Mouse (Mus musculus) macrophage (primary cell): ENCODE data around the gene Bhmt. TPM values are rescaled to one million over a fixed set of nuclear protein-coding genes. Genes with fewer than 3 reads are reported as not detected.
"Not testable (repeated sequence)": the region's sequence is repeated elsewhere in the genome, so short reads cannot be mapped to it uniquely, and the experiment has no call there.

Source experiments
- H3K27ac ChIP-seq: fragments of 350-480 bp; formaldehyde crosslinking; 2 replicates; pipeline ENCODE4 v1.9.0; 2021
- H3K36me3 ChIP-seq: fragments of 350-480 bp; formaldehyde crosslinking; 2 replicates; pipeline ENCODE4 v1.9.0; 2021; ENCODE audit errors: inconsistent target
- H3K4me3 ChIP-seq: fragments of 350-480 bp; formaldehyde crosslinking; 2 replicates; pipeline ENCODE4 v1.9.0; 2021; ENCODE audit errors: inconsistent target
- H3K79me2 ChIP-seq: fragments of 350-480 bp; formaldehyde crosslinking; 2 replicates; pipeline ENCODE4 v1.9.0; 2021; ENCODE audit errors: inconsistent target
- WGBS: methylation state at CpG from one replicate; pipeline ENCODE4 v1.1.7; 2026; ENCODE audit warnings: inconsistent platforms; ENCODE audit not compliant: missing documents; 5-methylcytosine and 5-hydroxymethylcytosine counted together
- polyA plus RNA-seq: library from polyadenylated mRNA; stranded (reverse); fragments of 250-400 nt; gene quantifications from 3 replicates; pipeline ENCODE4 v1.2.4, GENCODE M21; 2018; ENCODE audit warnings: inconsistent platforms

The Bhmt gene
- polyA plus RNA-seq, 1 experiment from 2014 or later, result not detected

GRCm38 (mm10) chr13:93630941-93631705, 6.6 kb downstream of the Bhmt start:
- Histone ChIP-seq H3K36me3 (no peaks in the 10 kb centered on the region), H3K27ac (no peak overlapping the region), H3K4me3 (no peak overlapping the region), H3K79me2 (no peaks in the 10 kb centered on the region)
- 94% methylated on average over 10 of the region's 10 CpGs for WGBS

- 79% methylated on average over 6 of the region's 6 CpGs for WGBS
- Histone ChIP-seq H3K4me3 (no peak overlapping the region), H3K36me3 (no peaks in the 10 kb centered on the region), H3K27ac (no peak overlapping the region), H3K79me2 (no peaks in the 10 kb centered on the region)
Measured at GRCm38 (mm10) chr13:93628861-93629260, 8.9 kb downstream of the Bhmt start.

- H3K79me2 ChIP-seq, result no peaks in the 10 kb centered on the region
- WGBS, result 83% methylated on average over 2 of the region's 6 CpGs
- H3K27ac ChIP-seq, result no peak overlapping the region
Measured at GRCm38 (mm10) chr13:93614361-93614948, 23.3 kb downstream of the Bhmt start.

GRCm38 (mm10) chr13:93613771-93614170, 24.0 kb downstream of the Bhmt start:
- Histone ChIP-seq H3K4me3 (no peak overlapping the region), H3K79me2 (no peaks in the 10 kb centered on the region), H3K36me3 (no peaks in the 10 kb centered on the region), H3K27ac (no peak overlapping the region)
- 80% methylated on average over 4 of the region's 4 CpGs for WGBS

More at GRCm38 (mm10) chr13:93614361-93614948, 23.3 kb downstream of the Bhmt start:
- Histone ChIP-seq H3K4me3 (no peak overlapping the region), H3K36me3 (no peaks in the 10 kb centered on the region)

GRCm38 (mm10) chr13:93612660-93613607, 24.8 kb downstream of the Bhmt start:
- Histone ChIP-seq H3K79me2 (no peaks in the 10 kb centered on the region), H3K36me3 (no peaks in the 10 kb centered on the region), H3K4me3 (no peak overlapping the region), H3K27ac (no peak overlapping the region)
- WGBS, result 61% methylated on average over 19 of the region's 19 CpGs

GRCm38 (mm10) chr13:93608476-93608875, 29.3 kb downstream of the Bhmt start:
- H3K36me3 ChIP-seq, result no peaks in the 10 kb centered on the region
- H3K27ac ChIP-seq, result no peak overlapping the region
- H3K79me2 ChIP-seq, result no peaks in the 10 kb centered on the region
- WGBS, result 82% methylated on average over 2 of the region's 2 CpGs
- no peak overlapping the region for H3K4me3 ChIP-seq

GRCm38 (mm10) chr13:93607701-93608100, 30.1 kb downstream of the Bhmt start:
- WGBS, result 88% methylated on average over 3 of the region's 3 CpGs
- Histone ChIP-seq H3K36me3 (no peaks in the 10 kb centered on the region), H3K4me3 (no peak overlapping the region), H3K27ac (no peak overlapping the region), H3K79me2 (no peaks in the 10 kb centered on the region)

- Histone ChIP-seq H3K27ac (no peak overlapping the region), H3K4me3 (no peak overlapping the region), H3K36me3 (no peaks in the 10 kb centered on the region), H3K79me2 (no peaks in the 10 kb centered on the region)
- 93% methylated on average over 13 of the region's 13 CpGs for WGBS
Measured at GRCm38 (mm10) chr13:93606868-93607578, 30.7 kb downstream of the Bhmt start.

- WGBS, result 93% methylated on average over 4 of the region's 4 CpGs
- no peak overlapping the region for H3K4me3 ChIP-seq
- H3K27ac ChIP-seq, result no peak overlapping the region
- H3K36me3 ChIP-seq, result no peaks in the 10 kb centered on the region
- H3K79me2 ChIP-seq, result no peaks in the 10 kb centered on the region
Measured at GRCm38 (mm10) chr13:93604698-93605097, 33.1 kb downstream of the Bhmt start.

- no peaks in the 10 kb centered on the region for H3K36me3 ChIP-seq
- no peaks in the 10 kb centered on the region for H3K79me2 ChIP-seq
- H3K4me3 ChIP-seq, result no peak overlapping the region
- no peak overlapping the region for H3K27ac ChIP-seq
- 73% methylated on average over 11 of the region's 11 CpGs for WGBS
Measured at GRCm38 (mm10) chr13:93601527-93601926, 36.2 kb downstream of the Bhmt start.

- H3K79me2 ChIP-seq, result no peaks in the 10 kb centered on the region
- no peaks in the 10 kb centered on the region for H3K36me3 ChIP-seq
- H3K4me3 ChIP-seq, result no peak overlapping the region
- WGBS, result 4% methylated on average over 2 of the region's 2 CpGs
- H3K27ac ChIP-seq, result no peak overlapping the region
Measured at GRCm38 (mm10) chr13:93593040-93593699, 44.6 kb downstream of the Bhmt start.

GRCm38 (mm10) chr13:93582526-93582925, 55.2 kb downstream of the Bhmt start:
- H3K36me3 ChIP-seq, H3K79me2 ChIP-seq, H3K27ac ChIP-seq, H3K4me3 ChIP-seq: not testable (repeated sequence)
- 76% methylated on average over 7 of the region's 9 CpGs for WGBS

GRCm38 (mm10) chr13:93580431-93580830, 57.3 kb downstream of the Bhmt start:
- no peak overlapping the region for H3K27ac ChIP-seq
- no peaks in the 10 kb centered on the region for H3K36me3 ChIP-seq
- H3K79me2 ChIP-seq, result no peaks in the 10 kb centered on the region
- no peak overlapping the region for H3K4me3 ChIP-seq
- 90% methylated on average over 5 of the region's 5 CpGs for WGBS

- Histone ChIP-seq H3K27ac (no peak overlapping the region), H3K36me3 (no peaks in the 10 kb centered on the region), H3K79me2 (no peaks in the 10 kb centered on the region), H3K4me3 (no peak overlapping the region)
- WGBS, result 70% methylated on average over 4 of the region's 4 CpGs
Measured at GRCm38 (mm10) chr13:93569676-93570075, 68.1 kb downstream of the Bhmt start.
